Mouse (Mus musculus) stomach, embryonic 14.5 days (tissue): Measurements from ENCODE around the gene Cyp2r1. TPM values are rescaled to one million over a fixed set of nuclear protein-coding genes. Genes with fewer than 3 reads are reported as not detected.

Experiments
- ATAC-seq: fragments of 200-750 bp; cut with Nextera tagmentation; 2 replicates; pipeline ENCODE4 v1.8.0; 2017; ENCODE audit warnings: low read depth, moderate TSS enrichment; ENCODE audit not compliant: insufficient number of reproducible peaks, insufficient read depth, low FRiP score
- H3K27ac ChIP-seq: fragments of 300-500 bp; sonication (generic); 2 replicates; pipeline ENCODE4 v1.5.1; 2014; ENCODE audit warnings: mild to moderate bottlenecking, low read length, moderate library complexity, mixed read lengths
- H3K27me3 ChIP-seq: fragments of 300-500 bp; sonication (generic); 2 replicates; pipeline ENCODE4 v1.6.1; 2014; ENCODE audit warnings: low read length, control low read depth, mixed read lengths; ENCODE audit not compliant: control insufficient read depth, insufficient read depth
- H3K36me3 ChIP-seq: fragments of 300-500 bp; sonication (generic); 2 replicates; pipeline ENCODE4 v1.6.1; 2014; ENCODE audit warnings: mild to moderate bottlenecking, control low read depth, low read length, moderate library complexity, mixed read lengths; ENCODE audit not compliant: control insufficient read depth, insufficient read depth
- H3K4me1 ChIP-seq: fragments of 300-500 bp; sonication (generic); 2 replicates; pipeline ENCODE4 v1.6.1; 2014; ENCODE audit warnings: low read length, control low read depth, mixed read lengths; ENCODE audit not compliant: control insufficient read depth, insufficient read depth
- H3K4me2 ChIP-seq: fragments of 300-500 bp; sonication (generic); replicated peaks from 2 replicates; pipeline ENCODE4 v1.6.1; 2014; ENCODE audit warnings: low read depth, low read length, control low read depth
- H3K4me3 ChIP-seq: fragments of 300-500 bp; sonication (generic); 2 replicates; pipeline ENCODE4 v1.5.1; 2014; ENCODE audit warnings: low read depth, low read length, control low read depth
- H3K9ac ChIP-seq: fragments of 300-500 bp; sonication (generic); replicated peaks from 2 replicates; pipeline ENCODE4 v1.6.1; 2014; ENCODE audit warnings: low read depth, mild to moderate bottlenecking, control low read depth, low read length, moderate library complexity, mixed read lengths
- H3K9me3 ChIP-seq: fragments of 300-500 bp; sonication (generic); 2 replicates; pipeline ENCODE4 v1.6.1; 2016; ENCODE audit warnings: low read depth, low read length, control low read depth; ENCODE audit not compliant: control insufficient read depth
- WGBS: fragments of 180-500 bp; shearing (Covaris S2); extraction: QIAGEN DNeasy Blood & Tissue Kit; methylation state at CpG from one replicate; pipeline ENCODE4 v1.1.7; 2014; 5-methylcytosine and 5-hydroxymethylcytosine counted together
- polyA plus RNA-seq: library from polyadenylated mRNA; unstranded; fragments of >200 nt; fragmentation: Nextera tagmentation; extraction: Ambion mirVana; gene quantifications from 2 replicates; pipeline ENCODE4 v1.2.1, GENCODE M21; 2014

Cyp2r1 gene
- polyA plus RNA-seq, 1 experiment from 2014 or later: 2.3 TPM

- Histone ChIP-seq H3K9ac (no peak overlapping the region), H3K4me3 (no peak overlapping the region), H3K9me3 (no peaks in the 10 kb centered on the region), H3K27ac (no peak overlapping the region), H3K4me1 (no peaks in the 10 kb centered on the region), H3K4me2 (no peak overlapping the region), H3K27me3 (no peaks in the 10 kb centered on the region), H3K36me3 (no peaks in the 10 kb centered on the region)
- ATAC-seq: no peak
- 71% methylated on average over 1 of the region's 1 CpGs for WGBS
These were observed 36.5 kb downstream of the Cyp2r1 start for GRCm38 (mm10) chr7:114526245-114526644.

DNA sequence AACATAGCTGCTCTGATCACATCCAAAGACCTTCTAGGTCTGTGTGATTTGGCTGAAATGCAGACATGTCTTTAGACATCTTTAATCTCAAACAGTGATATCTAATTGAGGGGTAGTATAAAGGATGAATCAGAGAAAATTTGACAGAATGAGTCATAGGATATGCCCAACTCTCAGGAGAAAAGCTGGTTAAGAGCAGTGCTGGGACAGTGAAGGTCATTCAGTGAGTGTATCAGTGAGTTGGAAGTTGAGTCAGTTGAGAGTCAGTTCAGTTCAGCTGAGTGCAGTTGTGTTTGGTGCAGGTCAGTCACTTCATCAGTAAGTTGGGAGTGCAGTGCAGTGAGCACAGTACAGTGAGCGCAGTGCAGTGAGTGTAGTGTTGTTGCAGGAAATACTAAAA, 42.6 kb downstream of the Cyp2r1 start:
- 96% methylated on average over 1 of the region's 1 CpGs for WGBS
- H3K36me3 ChIP-seq: no peaks in the 10 kb centered on the region
- ATAC-seq: no peak
- H3K4me2 ChIP-seq: no peak overlapping the region
- H3K27ac ChIP-seq: no peak overlapping the region
- H3K27me3 ChIP-seq: no peaks in the 10 kb centered on the region
- no peak overlapping the region for H3K9ac ChIP-seq
- no peaks in the 10 kb centered on the region for H3K4me1 ChIP-seq
- H3K4me3 ChIP-seq: no peak overlapping the region
- H3K9me3 ChIP-seq: no peaks in the 10 kb centered on the region

DNA sequence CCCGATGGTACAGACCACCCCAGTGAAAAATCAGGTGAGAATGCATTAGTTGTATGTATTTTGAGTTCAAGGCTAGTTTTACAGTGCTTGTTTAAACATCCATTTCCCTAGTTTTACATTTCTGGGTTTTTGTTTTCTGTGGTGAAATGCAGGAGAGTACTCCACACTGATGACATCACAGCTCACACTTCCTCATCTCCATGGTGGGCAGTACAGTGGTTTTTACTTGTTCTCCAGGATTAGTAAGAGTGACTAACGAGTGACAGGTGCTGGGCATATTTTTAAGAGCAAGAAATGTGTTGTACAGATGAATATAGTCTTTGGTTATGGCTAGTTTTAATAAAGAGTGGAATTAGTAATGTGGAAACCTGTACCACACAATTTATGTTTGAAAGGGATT, 53.9 kb downstream of the Cyp2r1 start:
- Histone ChIP-seq H3K36me3 (no peaks in the 10 kb centered on the region), H3K27me3 (no peaks in the 10 kb centered on the region), H3K4me1 (no peaks in the 10 kb centered on the region), H3K9me3 (no peaks in the 10 kb centered on the region), H3K4me3 (no peak overlapping the region), H3K27ac (no peak overlapping the region), H3K9ac (no peak overlapping the region), H3K4me2 (no peak overlapping the region)
- 86% methylated on average over 2 of the region's 2 CpGs for WGBS
- ATAC-seq: no peak

Other genes starting within 250 kb of the Cyp2r1 start
- 9.8 and 12.1 TPM in 2 replicates for gene Pde3b, start 147.7 kb downstream of the Cyp2r1 start, polyA plus RNA-seq
- gene Calca, start 73.4 kb upstream of the Cyp2r1 start, polyA plus RNA-seq: 1.6 and 2.7 TPM in 2 replicates
- gene Calcb, start 155.7 kb upstream of the Cyp2r1 start, polyA plus RNA-seq: 2.4 and 2.8 TPM in 2 replicates
- 18.1 and 23.2 TPM in 2 replicates for gene Insc, start 180.7 kb upstream of the Cyp2r1 start, polyA plus RNA-seq